Mouse (Mus musculus) brain, embryonic 14.5 days (tissue): Measurements from ENCODE around the gene Naip1.

ENCODE experiments used
- CTCF ChIP-seq: fragments of 200-500 bp; IDR thresholded peaks from 2 replicates; pipeline ENCODE4 v1.5.1; 2012; ENCODE audit warnings: inconsistent platforms, mild to moderate bottlenecking, moderate library complexity, borderline replicate concordance; ENCODE audit not compliant: insufficient read depth, insufficient read length; ENCODE audit errors: extremely low read depth
- POLR2A ChIP-seq: fragments of 200-500 bp; IDR thresholded peaks from 2 replicates; pipeline ENCODE4 v1.6.1; 2012; ENCODE audit warnings: mild to moderate bottlenecking, inconsistent platforms, borderline replicate concordance; ENCODE audit not compliant: poor library complexity, insufficient read depth, insufficient read length, severe bottlenecking; ENCODE audit errors: extremely low read depth

- TF ChIP-seq CTCF (no peak), POLR2A (no peak)
These were observed 43.5 kb downstream of the Naip1 start for GRCm38 (mm10) chr13:100409181-100409580.
